Mouse (Mus musculus) neural tube, embryonic 10.5 days (tissue): ENCODE data around the gene Tmem165.

ENCODE experiments used
- DNase-seq: peaks from one replicate; pipeline ENCODE4 v3.0.0-alpha.2; 2017; ENCODE audit warnings: low spot score; ENCODE audit errors: extremely low spot score

Gene Tmem165

GRCm38 (mm10) chr5:76244430-76244829 is 60.8 kb downstream of the Tmem165 start:
- no peak for DNase-seq

DNA sequence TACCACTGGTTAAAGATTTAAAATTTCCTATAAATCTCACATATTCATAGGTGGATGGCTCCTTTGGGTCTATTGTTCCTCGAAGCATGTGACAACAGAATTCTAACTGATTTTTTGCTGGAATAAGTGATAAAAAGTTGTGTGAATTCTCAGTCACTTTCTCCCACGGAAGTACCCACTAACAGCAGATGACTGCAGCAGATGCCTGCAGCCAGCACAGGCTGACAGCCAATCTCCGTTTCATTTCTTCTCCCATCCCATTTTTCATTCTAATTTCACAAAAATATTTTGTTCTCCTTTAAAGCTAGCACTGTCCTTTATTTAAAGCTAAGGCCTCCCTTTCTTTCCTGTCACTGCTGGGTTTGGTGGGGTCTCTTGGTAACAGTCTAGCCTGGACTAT is 61.7 kb downstream of the Tmem165 start:
- no peak for DNase-seq

DNA sequence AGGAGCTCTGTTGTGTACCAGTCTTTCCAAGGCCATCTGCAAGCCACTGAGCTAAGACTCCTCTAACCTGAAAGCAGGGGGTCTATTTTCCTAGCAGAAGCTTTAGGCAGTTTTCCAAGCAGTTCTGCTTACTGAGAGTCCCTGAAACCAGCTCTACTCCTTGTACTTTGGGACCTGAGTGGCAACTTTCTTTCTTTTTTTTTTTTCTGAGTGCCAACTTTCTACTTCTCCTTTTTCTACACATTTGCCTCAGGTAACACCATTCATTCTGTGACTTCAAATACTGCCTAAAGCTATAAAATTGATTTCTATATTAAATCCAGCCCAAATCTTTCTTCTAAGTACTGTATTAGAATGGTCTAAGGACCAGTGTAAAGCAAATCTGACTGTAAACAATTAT is 62.9 kb downstream of the Tmem165 start:
- no peak for DNase-seq

DNA sequence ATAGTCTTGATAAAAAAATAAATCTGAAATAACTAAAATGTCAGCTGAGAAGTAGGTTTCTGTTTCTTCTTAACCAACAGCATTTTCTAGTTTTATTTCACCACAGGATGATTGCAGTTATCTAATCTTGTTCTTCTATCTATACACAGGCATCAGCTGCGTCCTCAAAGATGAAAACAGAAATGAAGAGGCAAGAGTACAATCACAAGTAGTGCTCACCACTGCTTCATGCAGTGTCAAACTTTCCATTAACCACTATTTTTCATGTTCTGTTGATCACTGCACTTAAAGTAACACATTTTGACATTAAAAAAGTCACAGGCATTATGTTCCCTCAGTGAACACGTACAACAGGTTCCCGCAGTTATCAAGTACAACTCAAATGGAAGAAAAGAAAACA is 67.3 kb downstream of the Tmem165 start:
- DNase-seq, result no peak
